Mouse (Mus musculus) lung, postnatal 0 days (tissue): ENCODE data around the gene Rbm20. TPM values are rescaled to one million over a fixed set of nuclear protein-coding genes. Genes with fewer than 3 reads are reported as not detected.

Experiments
- ATAC-seq: fragments of 200-750 bp; cut with Nextera tagmentation; 2 replicates; pipeline ENCODE4 v1.8.0; 2017; ENCODE audit warnings: moderate library complexity
- DNase-seq: peaks from one replicate; pipeline ENCODE4 v3.0.0-alpha.2; 2016; ENCODE audit warnings: low spot score
- H3K27ac ChIP-seq: fragments of 300-500 bp; sonication (generic); 2 replicates; pipeline ENCODE4 v1.5.1; 2014; ENCODE audit warnings: antibody characterized with exemption, mild to moderate bottlenecking, low read length, mixed read lengths
- H3K27me3 ChIP-seq: fragments of 300-500 bp; sonication (generic); replicated peaks from 2 replicates; pipeline ENCODE4 v1.6.1; 2014; ENCODE audit warnings: low read length, mixed read lengths; ENCODE audit not compliant: insufficient read depth
- H3K36me3 ChIP-seq: fragments of 300-500 bp; sonication (generic); 2 replicates; pipeline ENCODE4 v1.6.1; 2014; ENCODE audit warnings: low read length, mixed read lengths; ENCODE audit not compliant: insufficient read depth
- H3K4me1 ChIP-seq: fragments of 300-500 bp; sonication (generic); 2 replicates; pipeline ENCODE4 v1.6.1; 2014; ENCODE audit warnings: antibody characterized with exemption, low read depth, low read length, mixed read lengths; ENCODE audit not compliant: insufficient read depth
- H3K4me2 ChIP-seq: fragments of 300-500 bp; sonication (generic); replicated peaks from 2 replicates; pipeline ENCODE4 v1.6.1; 2014; ENCODE audit warnings: low read depth, mild to moderate bottlenecking, low read length, moderate library complexity, mixed read lengths
- H3K4me3 ChIP-seq: fragments of 300-500 bp; sonication (generic); 2 replicates; pipeline ENCODE4 v1.5.1; 2014; ENCODE audit warnings: low read depth, low read length
- H3K9ac ChIP-seq: fragments of 300-500 bp; sonication (generic); replicated peaks from 2 replicates; pipeline ENCODE4 v1.6.1; 2014; ENCODE audit warnings: low read depth, mild to moderate bottlenecking
- H3K9me3 ChIP-seq: fragments of 300-500 bp; sonication (generic); 2 replicates; pipeline ENCODE4 v1.6.1; 2016; ENCODE audit warnings: low read length, mixed read lengths
- CTCF ChIP-seq: IDR thresholded peaks from 2 replicates; pipeline ENCODE4 v1.5.1; 2016; ENCODE audit warnings: antibody characterized with exemption, mild to moderate bottlenecking
- EP300 ChIP-seq: IDR thresholded peaks from 2 replicates; pipeline ENCODE4 v1.6.1; 2016; ENCODE audit warnings: antibody characterized with exemption, mild to moderate bottlenecking, control low read depth
- WGBS: fragments of 180-500 bp; shearing (Covaris S2); extraction: QIAGEN DNeasy Blood & Tissue Kit; methylation state at CpG from one replicate; pipeline ENCODE4 v1.1.7; 2014; 5-methylcytosine and 5-hydroxymethylcytosine counted together
- polyA plus RNA-seq: library from polyadenylated mRNA; unstranded; fragments of >200 nt; fragmentation: Nextera tagmentation; extraction: Ambion mirVana; gene quantifications from 2 replicates; pipeline ENCODE4 v1.2.1, GENCODE M21; 2015

Rbm20 gene
- polyA plus RNA-seq, 1 experiment from 2014 or later, result 0.51 TPM

DNA sequence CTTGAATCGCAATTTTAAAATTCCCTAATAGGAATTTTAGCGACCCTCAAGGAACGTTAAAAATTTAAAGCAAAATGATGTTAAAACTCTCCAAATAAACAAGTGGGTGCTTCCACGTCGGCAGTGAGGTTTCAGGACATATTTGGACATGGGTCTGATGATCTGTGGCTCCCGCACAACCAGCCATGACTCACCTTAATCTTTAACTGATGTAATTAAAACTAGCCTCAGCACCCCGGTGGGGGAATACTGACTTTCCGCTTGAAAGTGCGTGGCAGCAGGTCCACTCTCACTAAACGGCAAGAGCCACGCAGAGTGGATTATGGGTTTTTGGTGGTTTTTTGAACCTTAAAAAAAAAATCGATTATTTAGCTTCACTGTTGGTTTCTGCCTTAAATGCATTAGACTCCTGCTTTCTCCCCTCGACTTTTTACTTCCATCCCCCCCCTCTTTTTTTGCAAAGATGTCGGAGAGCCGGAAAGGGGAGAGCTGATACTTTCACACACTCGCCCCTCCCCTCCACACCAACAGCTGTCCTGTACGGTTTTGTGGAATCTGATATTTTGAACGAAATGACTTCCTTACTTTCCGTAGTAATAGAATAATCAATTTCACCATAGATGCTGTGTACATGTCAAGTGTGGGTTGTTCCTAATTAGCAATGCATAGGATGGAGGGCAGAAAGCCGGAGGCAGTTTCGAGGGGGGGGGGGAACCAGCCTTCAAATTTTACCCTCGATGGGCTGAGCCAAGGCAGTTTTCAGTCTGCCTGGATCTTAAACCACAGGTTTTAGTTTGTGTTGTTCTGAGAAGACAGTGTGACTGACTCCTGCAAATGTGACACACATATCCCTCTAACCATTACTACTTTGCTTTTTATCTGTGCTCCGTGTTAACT is 117.1 kb downstream of the Rbm20 start:
- no peak overlapping the region for H3K27ac ChIP-seq
- 75% methylated on average over 23 of the region's 23 CpGs for WGBS

DNA sequence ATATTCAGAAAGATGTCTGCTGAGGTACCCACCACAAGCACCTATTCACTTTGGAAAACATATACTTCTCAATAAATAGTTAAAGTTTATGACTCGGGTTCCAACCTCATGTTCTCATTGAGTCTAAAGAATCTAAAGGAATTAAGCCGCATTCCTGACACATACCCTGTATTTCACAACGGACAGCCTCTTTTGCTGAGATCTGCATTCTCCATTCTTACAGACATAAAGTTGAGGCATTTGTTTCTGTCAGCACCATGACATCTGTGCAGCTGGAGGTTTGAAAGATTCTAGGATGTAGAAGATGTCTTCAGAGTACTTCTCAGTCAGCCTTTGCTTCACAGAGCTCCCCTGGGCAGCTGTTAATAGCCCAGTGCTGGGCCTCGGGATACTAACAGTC is 117.9 kb downstream of the Rbm20 start:
- Histone ChIP-seq H3K4me1 (no peaks in the 10 kb centered on the region), H3K4me2 (no peak overlapping the region), H3K27ac (no peak overlapping the region), H3K36me3 (no peaks in the 10 kb centered on the region), H3K4me3 (no peak overlapping the region), H3K27me3 (no peaks in the 10 kb centered on the region), H3K9ac (no peak overlapping the region), H3K9me3 (no peaks in the 10 kb centered on the region)
- ATAC-seq (peak; percentile 14; the same call in 1 of the 2 replicates), DNase-seq (peak; percentile 58)
- TF ChIP-seq EP300 (no peak), CTCF (no peak)
- WGBS, result 58% methylated on average over 4 of the region's 4 CpGs

More for the DNA sequence above, 117.1 kb downstream of the Rbm20 start:
- H3K4me3 ChIP-seq, result no peak overlapping the region
- no peaks in the 10 kb centered on the region for H3K9me3 ChIP-seq
- no peak for TF ChIP-seq CTCF
- no peak for TF ChIP-seq EP300
- H3K9ac ChIP-seq, result no peak overlapping the region
- DNase-seq, result no peak
- H3K36me3 ChIP-seq, result no peaks in the 10 kb centered on the region
- H3K4me1 ChIP-seq, result no peaks in the 10 kb centered on the region
- H3K27me3 ChIP-seq, result no peaks in the 10 kb centered on the region
- H3K4me2 ChIP-seq, result no peak overlapping the region
- ATAC-seq, result no peak

DNA sequence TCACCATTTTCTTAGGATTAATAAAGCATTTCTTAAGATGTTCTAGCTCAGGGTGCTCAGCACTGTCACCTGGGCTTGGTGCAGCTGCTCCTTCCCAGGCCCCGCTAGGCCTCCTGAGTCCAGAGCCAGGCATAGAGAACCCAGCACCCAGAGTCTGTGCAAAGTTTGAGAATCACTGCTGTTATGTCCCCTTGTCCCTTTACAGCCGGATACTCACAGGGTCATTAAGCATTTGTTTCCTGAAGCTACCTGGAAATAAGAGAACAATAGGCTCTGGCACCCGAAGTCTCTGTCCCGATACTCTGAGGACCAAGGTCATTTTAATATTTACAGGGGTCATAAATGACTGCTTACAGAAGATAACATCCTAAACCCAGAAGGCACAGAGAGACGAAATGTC is 118.9 kb downstream of the Rbm20 start:
- no peak for DNase-seq
- no peaks in the 10 kb centered on the region for H3K9me3 ChIP-seq
- H3K36me3 ChIP-seq, result no peaks in the 10 kb centered on the region
- no peak overlapping the region for H3K4me3 ChIP-seq
- no peak overlapping the region for H3K27ac ChIP-seq
- H3K4me1 ChIP-seq, result no peaks in the 10 kb centered on the region
- 62% methylated on average over 5 of the region's 5 CpGs for WGBS
- H3K9ac ChIP-seq, result no peak overlapping the region
- no peak for ATAC-seq
- no peaks in the 10 kb centered on the region for H3K27me3 ChIP-seq
- TF ChIP-seq EP300 (no peak), CTCF (no peak)
- H3K4me2 ChIP-seq, result no peak overlapping the region

DNA sequence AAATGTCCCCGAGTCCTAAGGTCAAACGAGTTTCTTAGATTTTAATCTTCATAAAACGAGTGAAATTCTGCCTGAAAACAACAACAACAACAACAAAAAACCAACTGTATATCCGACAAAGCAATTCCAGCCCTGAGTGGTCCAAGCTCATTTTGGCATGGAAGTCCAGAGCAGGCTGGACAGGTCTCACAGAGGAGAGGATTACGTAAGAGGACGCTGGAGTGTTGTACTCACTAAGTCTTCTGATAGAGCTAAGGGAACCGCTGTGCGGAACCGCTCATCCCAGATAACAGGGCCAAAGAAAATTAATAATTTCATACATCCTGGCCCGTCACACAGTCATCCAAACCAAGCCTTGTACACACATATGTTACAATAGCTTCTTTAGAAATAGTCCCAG is 120.7 kb downstream of the Rbm20 start:
- Histone ChIP-seq H3K27me3 (no peaks in the 10 kb centered on the region), H3K4me1 (peaks cover 5% of the 10 kb centered on the region; the same call in 1 of the 2 replicates), H3K9me3 (no peaks in the 10 kb centered on the region), H3K27ac (no peak overlapping the region), H3K4me3 (no peak overlapping the region), H3K4me2 (no peak overlapping the region), H3K9ac (no peak overlapping the region), H3K36me3 (no peaks in the 10 kb centered on the region)
- WGBS, result 45% methylated on average over 10 of the region's 10 CpGs
- DNase-seq, result peak; percentile 65
- ATAC-seq, result no peak
- TF ChIP-seq EP300 (no peak), CTCF (no peak)

DNA sequence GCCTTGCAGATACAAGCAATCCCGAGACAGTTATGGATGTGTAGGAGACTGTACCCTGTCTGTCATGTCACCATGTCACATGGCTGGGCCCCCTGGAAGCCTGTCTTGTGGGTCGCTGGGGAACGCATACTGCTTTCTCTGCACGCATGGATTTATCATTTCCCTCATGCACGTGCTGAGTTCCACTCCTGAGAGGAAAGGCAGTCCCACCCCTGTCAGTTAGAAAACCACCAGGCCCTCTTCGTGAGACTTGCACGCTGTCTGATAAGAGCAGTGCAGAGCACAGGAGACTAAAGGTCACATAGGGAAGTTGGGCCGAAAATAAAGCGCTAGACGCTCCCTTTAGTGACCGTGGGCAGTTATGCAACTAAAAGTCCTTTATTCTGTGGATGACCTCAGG is 122.8 kb downstream of the Rbm20 start:
- WGBS, result 67% methylated on average over 11 of the region's 11 CpGs
- H3K9me3 ChIP-seq, result no peaks in the 10 kb centered on the region
- TF ChIP-seq CTCF, result no peak
- TF ChIP-seq EP300, result no peak
- peaks cover 5% of the 10 kb centered on the region; the same call in 1 of the 2 replicates for H3K4me1 ChIP-seq
- no peaks in the 10 kb centered on the region for H3K27me3 ChIP-seq
- ATAC-seq (no peak), DNase-seq (no peak)
- H3K4me3 ChIP-seq, result no peak overlapping the region
- no peaks in the 10 kb centered on the region for H3K36me3 ChIP-seq
- H3K9ac ChIP-seq, result no peak overlapping the region
- no peak overlapping the region for H3K27ac ChIP-seq
- H3K4me2 ChIP-seq, result no peak overlapping the region

DNA sequence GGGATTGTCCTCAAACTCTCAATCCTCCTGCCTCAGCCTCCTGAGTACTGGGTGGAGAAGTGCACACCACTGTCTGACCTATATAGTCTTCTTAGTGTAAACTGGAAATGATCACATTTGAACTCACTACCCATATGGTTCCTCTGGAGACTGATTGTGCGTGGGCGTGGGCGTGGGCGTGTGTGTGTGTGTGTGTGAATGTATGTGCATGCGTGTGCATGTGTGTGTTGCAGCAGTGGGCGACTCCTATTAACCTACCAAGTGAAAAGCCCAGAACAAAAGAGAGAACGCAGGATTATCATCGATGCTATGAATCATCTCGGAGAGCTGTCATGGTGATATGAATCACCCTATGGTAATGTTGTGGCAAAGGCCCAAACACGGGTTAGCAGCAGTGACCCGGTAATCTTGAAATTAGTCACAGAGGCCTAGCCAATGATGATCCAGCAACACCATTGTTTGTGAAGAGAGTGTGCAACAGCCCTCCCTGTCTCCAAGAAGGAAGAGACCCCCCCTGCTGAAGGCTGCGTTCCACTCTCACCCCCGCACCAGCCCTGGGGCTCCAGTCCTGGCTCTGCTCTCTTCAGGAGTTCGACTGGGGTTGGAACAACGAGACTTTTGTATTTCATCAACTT is 123.4 kb downstream of the Rbm20 start:
- DNase-seq, result peak; percentile 36
- WGBS, result 80% methylated on average over 15 of the region's 15 CpGs
- peak; percentile 48 for ATAC-seq
- Histone ChIP-seq H3K27ac (no peak overlapping the region), H3K27me3 (no peaks in the 10 kb centered on the region), H3K9ac (no peak overlapping the region), H3K4me3 (no peak overlapping the region), H3K4me2 (no peak overlapping the region), H3K36me3 (no peaks in the 10 kb centered on the region), H3K9me3 (no peaks in the 10 kb centered on the region), H3K4me1 (peaks cover 5% of the 10 kb centered on the region; the same call in 1 of the 2 replicates)
- TF ChIP-seq EP300, result 0 out of 2 replicates have a peak, but pooled peaks have one; percentile 10
- no peak for TF ChIP-seq CTCF
